Mouse (Mus musculus): ENCODE data around the gene Apom. TPM values are rescaled to one million over a fixed set of nuclear protein-coding genes. Genes with fewer than 3 reads are reported as not detected.

Gene Apom
- total RNA-seq, 1 experiment, result 10.0 TPM

DNA sequence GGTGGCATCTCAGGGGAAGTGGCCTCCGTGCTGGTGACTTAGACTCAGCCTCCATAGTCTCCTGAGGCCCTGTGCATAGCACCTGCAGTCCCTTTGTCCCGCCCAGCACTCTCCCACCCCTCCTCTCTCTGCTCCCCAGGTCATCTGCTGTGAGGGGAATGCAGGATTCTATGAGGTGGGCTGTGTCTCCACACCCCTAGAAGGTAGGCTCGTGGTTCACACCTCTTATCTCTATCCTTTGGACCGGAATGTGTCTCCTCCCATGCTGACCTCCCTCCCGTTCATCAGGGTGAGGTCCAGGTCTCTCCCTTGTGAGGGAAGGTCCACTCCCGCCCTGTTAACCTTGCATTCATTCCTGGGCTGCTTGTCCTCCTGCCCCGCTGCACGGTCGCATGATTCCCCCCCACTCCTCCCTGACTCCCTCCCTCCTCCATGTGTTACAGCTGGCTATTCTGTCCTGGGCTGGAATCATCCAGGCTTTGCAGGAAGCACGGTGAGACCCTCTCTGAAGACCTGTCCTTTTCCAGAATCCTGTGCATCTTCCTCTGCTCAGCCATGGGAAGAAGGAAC lies 31.6 kb downstream of the Apom start:
- H3K4me3 ChIP-seq (ENCODE audit: insufficient read depth in 1 of 2, low read depth in 1 of 2, low read length in 2 of 2, poor library complexity in 1 of 2, severe bottlenecking in 1 of 2), result no peak overlapping the region; a peak in 1 of 4 replicates
- no peaks in the 10 kb centered on the region for H3K9me3 ChIP-seq (ENCODE audit: control insufficient read depth, insufficient read depth, low read depth, low read length)
- peaks cover 22% of the 10 kb centered on the region; the same call in 1 of the 2 replicates for H3K36me3 ChIP-seq (ENCODE audit: control insufficient read depth, insufficient read depth, low read length, poor library complexity, severe bottlenecking)
- no peak for DNase-seq (ENCODE audit: low read depth, low spot score)
- in situ Hi-C loops (cut with MboI; ENCODE audit: low sequenced_read_pairs in 2 of 2, unreplicated experiment in 2 of 2), result loop anchor here in 1 of 2 experiments (25.0 kb wide), 1 partner anchor 88 kb away; the partner anchor contains the start of genes Vars and Vwa7
- TF ChIP-seq HCFC1 (IDR thresholded peaks at IDR 0.05; ENCODE audit: borderline replicate concordance, insufficient read depth, low read length), result no peak
- TF ChIP-seq ZC3H11A (IDR thresholded peaks at IDR 0.05; ENCODE audit: borderline replicate concordance, low read depth, low read length), result no peak
- TF ChIP-seq ZNF384 (IDR thresholded peaks at IDR 0.05; ENCODE audit: low read depth, low read length), result no peak
- no peak for TF ChIP-seq MAFK (IDR thresholded peaks at IDR 0.05; ENCODE audit: insufficient read depth, low read depth, low read length)
- no peak for TF ChIP-seq CHD2 (IDR thresholded peaks at IDR 0.05; ENCODE audit: low read depth, low read length)
- no peak overlapping the region for H3K9ac ChIP-seq (ENCODE audit: insufficient read depth, low read depth, low read length, poor library complexity, severe bottlenecking)
- H3K4me1 ChIP-seq (ENCODE audit: control insufficient read depth in 2 of 2, insufficient read depth in 2 of 2, low read length in 2 of 2, poor library complexity in 1 of 2), result peaks cover 0 to 6% of the 10 kb centered on the region in 2 experiments; a peak in 1 of 4 replicates
- no peak overlapping the region for H3K27ac ChIP-seq (ENCODE audit: insufficient read depth, low read depth, low read length, poor library complexity, severe bottlenecking)

DNA sequence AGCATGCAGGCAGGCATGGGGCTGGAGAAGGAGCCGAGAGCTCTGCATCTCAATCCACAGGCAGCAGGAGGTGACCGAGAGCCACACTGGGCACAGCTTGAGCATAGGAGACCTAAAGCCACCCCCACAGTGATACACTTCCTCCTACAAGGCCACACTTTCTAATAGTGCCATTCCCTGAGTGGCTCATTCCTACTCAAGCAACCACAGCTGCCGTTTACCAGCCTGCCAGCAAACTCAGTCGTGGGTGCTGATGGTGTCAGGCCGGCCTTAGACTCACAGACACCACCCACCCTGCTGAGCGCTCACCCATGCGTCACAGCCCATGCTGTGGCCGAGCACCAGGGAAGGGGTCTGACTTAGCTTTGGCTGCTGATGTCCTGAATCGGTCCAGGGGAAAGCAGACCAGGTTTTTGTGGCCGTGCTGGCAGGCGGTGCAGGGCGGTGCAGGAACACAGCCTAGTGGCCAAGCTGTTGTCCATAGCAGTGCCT lies 34.6 kb downstream of the Apom start:
- no peak for TF ChIP-seq HCFC1 (IDR thresholded peaks at IDR 0.05; ENCODE audit: borderline replicate concordance, insufficient read depth, low read length)
- TF ChIP-seq ZNF384 (IDR thresholded peaks at IDR 0.05; ENCODE audit: low read depth, low read length), result no peak
- no peak for TF ChIP-seq MAFK (IDR thresholded peaks at IDR 0.05; ENCODE audit: insufficient read depth, low read depth, low read length)
- no peak for TF ChIP-seq CHD2 (IDR thresholded peaks at IDR 0.05; ENCODE audit: low read depth, low read length)
- no peak for TF ChIP-seq ZC3H11A (IDR thresholded peaks at IDR 0.05; ENCODE audit: borderline replicate concordance, low read depth, low read length)
- peaks cover 0 to 8% of the 10 kb centered on the region in 2 experiments; a peak in 1 of 4 replicates for H3K4me1 ChIP-seq (ENCODE audit: control insufficient read depth in 2 of 2, insufficient read depth in 2 of 2, low read length in 2 of 2, poor library complexity in 1 of 2)
- no peaks in the 10 kb centered on the region for H3K9me3 ChIP-seq (ENCODE audit: control insufficient read depth, insufficient read depth, low read depth, low read length)
- peaks cover 26% of the 10 kb centered on the region; the same call in 1 of the 2 replicates for H3K36me3 ChIP-seq (ENCODE audit: control insufficient read depth, insufficient read depth, low read length, poor library complexity, severe bottlenecking)
- no peak overlapping the region for H3K4me3 ChIP-seq (ENCODE audit: insufficient read depth in 1 of 2, low read depth in 1 of 2, low read length in 2 of 2, poor library complexity in 1 of 2, severe bottlenecking in 1 of 2)
- DNase-seq (ENCODE audit: low read depth, low spot score), result no peak
- no peak overlapping the region for H3K27ac ChIP-seq (ENCODE audit: insufficient read depth, low read depth, low read length, poor library complexity, severe bottlenecking)
- in situ Hi-C loops (cut with MboI; ENCODE audit: low sequenced_read_pairs in 2 of 2, unreplicated experiment in 2 of 2), result no loop called here
- H3K9ac ChIP-seq (ENCODE audit: insufficient read depth, low read depth, low read length, poor library complexity, severe bottlenecking), result no peak overlapping the region

DNA sequence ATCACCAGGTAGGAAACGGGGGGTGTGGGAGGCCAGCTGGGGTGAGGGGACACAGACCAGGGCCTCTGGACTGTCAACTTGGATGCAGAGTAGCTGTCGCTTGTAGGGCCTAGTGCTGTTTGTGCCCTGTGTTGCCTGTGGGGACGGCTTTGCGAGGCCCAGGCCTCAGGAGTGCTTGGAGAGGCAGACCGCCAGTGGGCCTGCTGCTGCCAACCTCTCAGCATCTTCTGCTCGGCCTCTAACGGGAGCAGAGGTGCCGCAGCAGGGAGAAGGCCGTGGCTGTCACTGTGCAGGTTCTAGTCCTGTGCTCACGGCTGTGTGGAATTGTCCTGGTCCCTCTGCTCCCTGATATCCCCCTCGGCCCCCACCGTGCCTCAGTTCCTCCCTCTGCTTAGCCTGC lies 35.3 kb downstream of the Apom start:
- DNase-seq (ENCODE audit: low read depth, low spot score), result no peak
- peaks cover 21% of the 10 kb centered on the region; the same call in 1 of the 2 replicates for H3K36me3 ChIP-seq (ENCODE audit: control insufficient read depth, insufficient read depth, low read length, poor library complexity, severe bottlenecking)
- TF ChIP-seq ZC3H11A (IDR thresholded peaks at IDR 0.05; ENCODE audit: borderline replicate concordance, low read depth, low read length), result no peak
- no peak for TF ChIP-seq CHD2 (IDR thresholded peaks at IDR 0.05; ENCODE audit: low read depth, low read length)
- no peak for TF ChIP-seq ZNF384 (IDR thresholded peaks at IDR 0.05; ENCODE audit: low read depth, low read length)
- TF ChIP-seq MAFK (IDR thresholded peaks at IDR 0.05; ENCODE audit: insufficient read depth, low read depth, low read length), result no peak
- TF ChIP-seq HCFC1 (IDR thresholded peaks at IDR 0.05; ENCODE audit: borderline replicate concordance, insufficient read depth, low read length), result no peak
- H3K4me1 ChIP-seq (ENCODE audit: control insufficient read depth in 2 of 2, insufficient read depth in 2 of 2, low read length in 2 of 2, poor library complexity in 1 of 2), result peaks cover 0 to 8% of the 10 kb centered on the region in 2 experiments; a peak in 1 of 4 replicates
- in situ Hi-C loops (cut with MboI; ENCODE audit: low sequenced_read_pairs in 2 of 2, unreplicated experiment in 2 of 2), result no loop called here
- no peaks in the 10 kb centered on the region for H3K9me3 ChIP-seq (ENCODE audit: control insufficient read depth, insufficient read depth, low read depth, low read length)
- no peak overlapping the region for H3K9ac ChIP-seq (ENCODE audit: insufficient read depth, low read depth, low read length, poor library complexity, severe bottlenecking)
- no peak overlapping the region for H3K27ac ChIP-seq (ENCODE audit: insufficient read depth, low read depth, low read length, poor library complexity, severe bottlenecking)
- H3K4me3 ChIP-seq (ENCODE audit: insufficient read depth in 1 of 2, low read depth in 1 of 2, low read length in 2 of 2, poor library complexity in 1 of 2, severe bottlenecking in 1 of 2), result no peak overlapping the region

DNA sequence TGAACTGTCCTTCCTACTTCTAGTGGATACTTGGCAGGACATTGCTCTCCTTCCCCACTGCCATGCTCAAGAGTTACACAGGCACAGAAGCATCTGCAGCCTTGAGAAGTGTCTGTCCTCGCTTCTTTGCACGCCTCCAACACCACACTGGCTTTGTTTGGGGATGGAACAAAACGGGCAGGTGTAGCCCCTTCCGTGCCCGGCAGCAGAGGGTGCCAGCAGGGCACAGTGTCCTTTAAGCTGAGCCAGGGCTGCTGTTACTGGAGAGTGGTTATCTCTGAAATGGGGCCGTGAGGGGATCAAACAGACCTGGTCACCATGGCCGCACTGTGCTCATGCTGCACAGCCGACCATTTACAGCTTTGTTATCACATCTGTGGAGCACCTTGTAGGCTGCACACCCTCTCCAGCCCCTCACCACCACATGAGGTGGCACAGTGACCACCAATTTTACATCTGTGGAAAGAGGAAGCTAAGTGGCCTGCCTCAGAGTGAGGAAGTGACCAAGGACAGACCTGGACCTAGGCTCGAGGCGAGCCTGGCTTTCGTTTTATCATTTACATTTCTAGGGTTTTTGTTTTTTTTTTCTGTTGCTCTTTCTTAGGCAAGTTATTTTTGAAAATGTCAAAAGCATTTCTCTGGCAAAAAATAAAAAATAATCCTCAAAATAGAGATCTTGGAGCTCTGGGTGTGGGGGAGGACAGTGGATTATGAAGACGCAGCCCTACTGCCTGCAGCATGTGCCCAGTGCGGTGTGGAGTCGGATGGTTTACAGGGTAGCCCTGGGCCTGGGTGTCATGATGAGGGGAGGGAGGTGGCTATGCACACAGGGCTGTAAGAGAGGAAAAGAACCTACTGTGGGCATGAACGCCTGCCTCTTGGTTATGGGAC lies 37.1 kb downstream of the Apom start:
- H3K9ac ChIP-seq (ENCODE audit: insufficient read depth, low read depth, low read length, poor library complexity, severe bottlenecking), result no peak overlapping the region
- H3K9me3 ChIP-seq (ENCODE audit: control insufficient read depth, insufficient read depth, low read depth, low read length), result no peaks in the 10 kb centered on the region
- in situ Hi-C loops (cut with MboI; ENCODE audit: low sequenced_read_pairs in 2 of 2, unreplicated experiment in 2 of 2), result no loop called here
- TF ChIP-seq ZC3H11A (IDR thresholded peaks at IDR 0.05; ENCODE audit: borderline replicate concordance, low read depth, low read length), result no peak
- no peak for TF ChIP-seq HCFC1 (IDR thresholded peaks at IDR 0.05; ENCODE audit: borderline replicate concordance, insufficient read depth, low read length)
- no peak for TF ChIP-seq MAFK (IDR thresholded peaks at IDR 0.05; ENCODE audit: insufficient read depth, low read depth, low read length)
- no peak for TF ChIP-seq ZNF384 (IDR thresholded peaks at IDR 0.05; ENCODE audit: low read depth, low read length)
- no peak for TF ChIP-seq CHD2 (IDR thresholded peaks at IDR 0.05; ENCODE audit: low read depth, low read length)
- H3K4me1 ChIP-seq (ENCODE audit: control insufficient read depth in 2 of 2, insufficient read depth in 2 of 2, low read length in 2 of 2, poor library complexity in 1 of 2), result peaks cover 0 to 4% of the 10 kb centered on the region in 2 experiments; a peak in 1 of 4 replicates
- DNase-seq (ENCODE audit: low read depth, low spot score), result no peak
- no peak overlapping the region for H3K4me3 ChIP-seq (ENCODE audit: insufficient read depth in 1 of 2, low read depth in 1 of 2, low read length in 2 of 2, poor library complexity in 1 of 2, severe bottlenecking in 1 of 2)
- H3K36me3 ChIP-seq (ENCODE audit: control insufficient read depth, insufficient read depth, low read length, poor library complexity, severe bottlenecking), result peaks cover 16% of the 10 kb centered on the region; the same call in 1 of the 2 replicates
- H3K27ac ChIP-seq (ENCODE audit: insufficient read depth, low read depth, low read length, poor library complexity, severe bottlenecking), result no peak overlapping the region

Measured in ES-E14 (cell line).